Mouse (Mus musculus): Measurements from ENCODE around the gene Enkur.

DNA sequence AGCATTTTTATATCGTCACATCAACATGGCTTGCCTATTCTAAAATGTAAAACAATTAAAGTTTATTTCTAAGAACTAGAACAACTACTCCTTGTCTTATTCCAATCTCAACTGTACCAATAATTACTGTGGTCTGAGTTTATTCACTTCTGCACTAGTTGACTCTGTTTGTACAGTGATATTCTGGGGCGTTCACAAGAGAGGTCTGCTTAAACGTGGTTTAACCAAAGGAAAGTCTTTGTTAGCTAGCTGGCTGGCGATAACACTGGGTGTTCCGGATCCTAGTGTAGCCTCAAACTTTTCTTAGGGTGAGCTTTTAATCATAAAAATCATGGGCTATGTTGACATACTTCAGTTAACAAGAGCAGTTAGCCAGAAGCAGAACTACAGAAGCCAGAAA, 9.9 kb downstream of the Enkur start:
- TF ChIP-seq POLR2A (IDR thresholded peaks at IDR 0.05; ENCODE audit: borderline replicate concordance, control insufficient read depth, low read depth, low read length) (no peak), CTCF (IDR thresholded peaks at IDR 0.05; ENCODE audit: control insufficient read depth, insufficient read depth, low read length) (no peak)
